Mouse (Mus musculus): ENCODE data around the gene Slc30a5. TPM values are rescaled to one million over a fixed set of nuclear protein-coding genes. Genes with fewer than 3 reads are reported as not detected.

Slc30a5 gene
- polyA plus RNA-seq (2012; fragmentation: generic; extraction: Trizol) = 20.9 TPM

GRCm38 (mm10) chr13:100832741-100833639 is at the start of gene Slc30a5:
Slc30a5 (minus strand) TSS chr13:100833427.
- Histone ChIP-seq H3K27me3 (ENCODE audit: control insufficient read depth, insufficient read depth, insufficient read length) (no peaks in the 10 kb centered on the region), H3ac (ENCODE audit: control insufficient read depth, insufficient read length) (peak within 1 kb of the TSS; percentile 88), H3K79me2 (ENCODE audit: control insufficient read depth, insufficient read depth) (peaks cover 39% of the 10 kb centered on the region), H3K4me2 (ENCODE audit: low read depth) (peak within 1 kb of the TSS; percentile 89), H3K4me3 (peak within 1 kb of the TSS; percentile 86), H3K36me3 (ENCODE audit: control insufficient read depth, insufficient read depth) (peaks cover 6% of the 10 kb centered on the region)
- TF ChIP-seq SRF (IDR thresholded peaks at IDR 0.05; ENCODE audit: control insufficient read depth, insufficient read length, low read depth) (peak; percentile 56), POLR2AphosphoS2 (IDR thresholded peaks at IDR 0.05; ENCODE audit: insufficient read length, low read depth) (peak; percentile 95), MAX (IDR thresholded peaks at IDR 0.05; ENCODE audit: low read depth) (no peak), MYOG (IDR thresholded peaks at IDR 0.05; ENCODE audit: control insufficient read depth in 1 of 3, insufficient read depth in 1 of 3, insufficient read length in 2 of 3, low read depth in 2 of 3) (peak in 2 of 3 experiments; percentile 11 to 36), CEBPB (IDR thresholded peaks at IDR 0.05; ENCODE audit: insufficient read depth, poor library complexity, severe bottlenecking) (no peak), POLR2A (IDR thresholded peaks at IDR 0.05; ENCODE audit: insufficient read length, low read depth) (peak; percentile 99), USF1 (IDR thresholded peaks at IDR 0.05; ENCODE audit: low read depth) (peak; percentile 83), E2F4 (IDR thresholded peaks at IDR 0.05; ENCODE audit: insufficient read depth) (no peak)

- no peak overlapping the region for H3ac ChIP-seq (ENCODE audit: control insufficient read depth, insufficient read length)
- H3K27me3 ChIP-seq (ENCODE audit: control insufficient read depth, insufficient read depth, insufficient read length) = peaks cover 6% of the 10 kb centered on the region
- H3K4me2 ChIP-seq (ENCODE audit: low read depth) = no peak overlapping the region
- no peaks in the 10 kb centered on the region for H3K36me3 ChIP-seq (ENCODE audit: control insufficient read depth, insufficient read depth)
- H3K4me3 ChIP-seq = no peak overlapping the region
- no peaks in the 10 kb centered on the region for H3K79me2 ChIP-seq (ENCODE audit: control insufficient read depth, insufficient read depth)
- no peak for TF ChIP-seq USF1 (IDR thresholded peaks at IDR 0.05; ENCODE audit: low read depth)
- TF ChIP-seq SRF (IDR thresholded peaks at IDR 0.05; ENCODE audit: control insufficient read depth, insufficient read length, low read depth) = no peak
- no peak for TF ChIP-seq MYOG (IDR thresholded peaks at IDR 0.05; ENCODE audit: control insufficient read depth in 1 of 3, insufficient read depth in 1 of 3, insufficient read length in 2 of 3, low read depth in 2 of 3)
- no peak for TF ChIP-seq MAX (IDR thresholded peaks at IDR 0.05; ENCODE audit: low read depth)
- no peak for TF ChIP-seq TCF12 (IDR thresholded peaks at IDR 0.05; ENCODE audit: insufficient read depth, poor library complexity, severe bottlenecking)
- TF ChIP-seq REST (IDR thresholded peaks at IDR 0.05; ENCODE audit: insufficient read depth, insufficient read length) = no peak
- no peak for TF ChIP-seq POLR2AphosphoS2 (IDR thresholded peaks at IDR 0.05; ENCODE audit: insufficient read length, low read depth)
Observed at GRCm38 (mm10) chr13:100881944-100882343, 48.7 kb upstream of the Slc30a5 start.

GRCm38 (mm10) chr13:100879806-100880205 is 46.6 kb upstream of the Slc30a5 start:
- Histone ChIP-seq H3ac (ENCODE audit: control insufficient read depth, insufficient read length) (no peak overlapping the region), H3K79me2 (ENCODE audit: control insufficient read depth, insufficient read depth) (no peaks in the 10 kb centered on the region), H3K27me3 (ENCODE audit: control insufficient read depth, insufficient read depth, insufficient read length) (peaks cover 6% of the 10 kb centered on the region), H3K36me3 (ENCODE audit: control insufficient read depth, insufficient read depth) (no peaks in the 10 kb centered on the region), H3K4me2 (ENCODE audit: low read depth) (no peak overlapping the region), H3K4me3 (no peak overlapping the region)
- TF ChIP-seq TCF3 (IDR thresholded peaks at IDR 0.05; ENCODE audit: insufficient read length, low read depth) (no peak), USF1 (IDR thresholded peaks at IDR 0.05; ENCODE audit: low read depth) (no peak), E2F4 (IDR thresholded peaks at IDR 0.05; ENCODE audit: insufficient read depth) (no peak), MYOG (IDR thresholded peaks at IDR 0.05; ENCODE audit: control insufficient read depth in 1 of 3, insufficient read depth in 1 of 3, insufficient read length in 2 of 3, low read depth in 2 of 3) (no peak), CEBPB (IDR thresholded peaks at IDR 0.05; ENCODE audit: insufficient read depth, poor library complexity, severe bottlenecking) (no peak), TCF12 (IDR thresholded peaks at IDR 0.05; ENCODE audit: insufficient read depth, poor library complexity, severe bottlenecking) (no peak), MYOD1 (IDR thresholded peaks at IDR 0.05; ENCODE audit: control insufficient read depth in 1 of 3, insufficient read length in 2 of 3, low read depth in 2 of 3) (no peak), SRF (IDR thresholded peaks at IDR 0.05; ENCODE audit: control insufficient read depth, insufficient read length, low read depth) (no peak), REST (IDR thresholded peaks at IDR 0.05; ENCODE audit: insufficient read depth, insufficient read length) (no peak), POLR2A (IDR thresholded peaks at IDR 0.05; ENCODE audit: insufficient read length, low read depth) (no peak), POLR2AphosphoS2 (IDR thresholded peaks at IDR 0.05; ENCODE audit: insufficient read length, low read depth) (no peak), MAX (IDR thresholded peaks at IDR 0.05; ENCODE audit: low read depth) (no peak)

GRCm38 (mm10) chr13:100879326-100879725 is 46.1 kb upstream of the Slc30a5 start:
- Histone ChIP-seq H3K4me2 (ENCODE audit: low read depth) (no peak overlapping the region), H3K36me3 (ENCODE audit: control insufficient read depth, insufficient read depth) (no peaks in the 10 kb centered on the region), H3ac (ENCODE audit: control insufficient read depth, insufficient read length) (no peak overlapping the region), H3K27me3 (ENCODE audit: control insufficient read depth, insufficient read depth, insufficient read length) (peaks cover 6% of the 10 kb centered on the region), H3K4me3 (no peak overlapping the region), H3K79me2 (ENCODE audit: control insufficient read depth, insufficient read depth) (no peaks in the 10 kb centered on the region)
- TF ChIP-seq POLR2AphosphoS2 (IDR thresholded peaks at IDR 0.05; ENCODE audit: insufficient read length, low read depth) (no peak), REST (IDR thresholded peaks at IDR 0.05; ENCODE audit: insufficient read depth, insufficient read length) (no peak), MAX (IDR thresholded peaks at IDR 0.05; ENCODE audit: low read depth) (no peak), TCF12 (IDR thresholded peaks at IDR 0.05; ENCODE audit: insufficient read depth, poor library complexity, severe bottlenecking) (no peak), TCF3 (IDR thresholded peaks at IDR 0.05; ENCODE audit: insufficient read length, low read depth) (no peak)

- Histone ChIP-seq H3K4me2 (ENCODE audit: low read depth) (no peak overlapping the region), H3ac (ENCODE audit: control insufficient read depth, insufficient read length) (no peak overlapping the region), H3K79me2 (ENCODE audit: control insufficient read depth, insufficient read depth) (no peaks in the 10 kb centered on the region), H3K36me3 (ENCODE audit: control insufficient read depth, insufficient read depth) (no peaks in the 10 kb centered on the region), H3K27me3 (ENCODE audit: control insufficient read depth, insufficient read depth, insufficient read length) (peaks cover 6% of the 10 kb centered on the region), H3K4me3 (no peak overlapping the region)
- TF ChIP-seq POLR2AphosphoS2 (IDR thresholded peaks at IDR 0.05; ENCODE audit: insufficient read length, low read depth) (no peak), MAX (IDR thresholded peaks at IDR 0.05; ENCODE audit: low read depth) (no peak), POLR2A (IDR thresholded peaks at IDR 0.05; ENCODE audit: insufficient read length, low read depth) (no peak), TCF12 (IDR thresholded peaks at IDR 0.05; ENCODE audit: insufficient read depth, poor library complexity, severe bottlenecking) (no peak), TCF3 (IDR thresholded peaks at IDR 0.05; ENCODE audit: insufficient read length, low read depth) (no peak), REST (IDR thresholded peaks at IDR 0.05; ENCODE audit: insufficient read depth, insufficient read length) (no peak), SRF (IDR thresholded peaks at IDR 0.05; ENCODE audit: control insufficient read depth, insufficient read length, low read depth) (no peak), CEBPB (IDR thresholded peaks at IDR 0.05; ENCODE audit: insufficient read depth, poor library complexity, severe bottlenecking) (no peak), E2F4 (IDR thresholded peaks at IDR 0.05; ENCODE audit: insufficient read depth) (no peak)
Observed at GRCm38 (mm10) chr13:100878264-100878663, 45.0 kb upstream of the Slc30a5 start.

All from myocyte (in vitro differentiated cells).